Mouse (Mus musculus) urinary bladder, postnatal 36 days (tissue): ENCODE data around the gene Per1.

Experiments used
- DNase-seq, 2 experiments: peaks; one replicate each; pipeline ENCODE4 v3.0.0; 2022; ENCODE audit warnings: low spot score in 2 of 2, mixed read lengths in 1 of 2

The Per1 gene

DNA sequence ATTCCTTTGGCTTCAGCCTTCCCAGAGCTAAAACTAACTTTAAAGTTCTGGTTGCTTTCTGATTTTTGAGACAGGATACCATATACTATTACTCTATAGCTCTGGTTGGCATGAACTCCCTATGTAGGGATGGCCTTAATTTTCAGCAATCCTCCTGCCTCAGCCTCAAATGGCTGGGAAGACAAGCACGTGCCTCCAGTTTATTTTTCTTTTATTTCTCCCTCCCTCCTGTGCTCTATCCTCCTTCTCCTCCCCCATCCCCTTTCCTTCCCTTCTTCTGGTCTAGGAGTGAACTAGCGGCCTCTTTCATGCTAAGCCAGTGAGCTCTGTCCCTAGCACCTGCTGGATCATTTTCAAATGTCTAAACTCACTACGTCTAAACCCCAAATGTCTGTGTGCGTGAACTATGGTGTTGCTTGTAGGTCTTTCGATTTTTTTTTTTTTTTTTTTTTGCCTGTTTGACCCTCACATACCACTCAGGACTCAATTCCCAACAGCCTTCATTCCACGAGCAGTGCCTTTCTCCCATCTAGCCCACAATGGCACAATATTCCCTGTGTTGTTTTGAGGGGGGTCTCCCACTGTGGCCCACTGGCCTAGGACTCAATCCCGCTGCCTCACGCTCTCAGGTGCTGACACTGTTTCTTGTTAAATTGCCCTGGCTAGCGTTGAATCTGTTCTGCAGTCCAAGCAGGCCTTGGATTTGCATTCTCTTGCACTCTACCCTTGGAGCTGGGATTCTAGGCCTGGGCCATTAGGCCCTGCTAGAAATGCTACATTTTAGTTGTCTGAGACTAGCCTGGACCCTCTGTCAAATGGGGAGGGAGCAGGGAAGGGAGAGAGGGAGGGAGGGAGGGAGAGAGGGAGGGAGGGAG lies 30.5 kb upstream of the Per1 start:
- DNase-seq = no peak

DNA sequence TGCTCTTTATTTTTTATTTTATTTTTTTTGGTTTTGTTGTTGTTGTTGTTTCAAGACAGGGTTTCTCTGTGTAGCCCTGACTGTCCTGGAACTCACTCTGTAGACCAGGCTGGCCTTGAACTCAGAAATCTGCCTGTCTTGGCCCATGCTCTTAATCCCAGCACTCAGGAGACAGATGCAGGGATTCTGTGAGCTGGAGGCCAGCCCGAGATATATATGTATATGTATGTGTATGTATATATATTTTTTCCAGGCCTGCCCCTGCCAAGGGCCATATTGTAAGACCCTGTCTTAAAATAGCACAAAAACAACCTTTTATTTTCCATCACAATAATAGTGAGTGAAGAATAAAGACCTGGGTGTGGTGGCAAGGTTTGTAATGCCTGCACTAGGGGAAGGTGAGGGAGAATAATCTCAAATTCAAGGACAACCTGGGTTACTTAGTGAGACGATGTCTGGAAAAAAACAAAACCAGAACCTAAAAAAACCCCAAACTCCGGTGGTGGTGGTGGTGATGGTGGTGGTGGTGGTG lies 29.6 kb upstream of the Per1 start:
- no peak for DNase-seq

DNA sequence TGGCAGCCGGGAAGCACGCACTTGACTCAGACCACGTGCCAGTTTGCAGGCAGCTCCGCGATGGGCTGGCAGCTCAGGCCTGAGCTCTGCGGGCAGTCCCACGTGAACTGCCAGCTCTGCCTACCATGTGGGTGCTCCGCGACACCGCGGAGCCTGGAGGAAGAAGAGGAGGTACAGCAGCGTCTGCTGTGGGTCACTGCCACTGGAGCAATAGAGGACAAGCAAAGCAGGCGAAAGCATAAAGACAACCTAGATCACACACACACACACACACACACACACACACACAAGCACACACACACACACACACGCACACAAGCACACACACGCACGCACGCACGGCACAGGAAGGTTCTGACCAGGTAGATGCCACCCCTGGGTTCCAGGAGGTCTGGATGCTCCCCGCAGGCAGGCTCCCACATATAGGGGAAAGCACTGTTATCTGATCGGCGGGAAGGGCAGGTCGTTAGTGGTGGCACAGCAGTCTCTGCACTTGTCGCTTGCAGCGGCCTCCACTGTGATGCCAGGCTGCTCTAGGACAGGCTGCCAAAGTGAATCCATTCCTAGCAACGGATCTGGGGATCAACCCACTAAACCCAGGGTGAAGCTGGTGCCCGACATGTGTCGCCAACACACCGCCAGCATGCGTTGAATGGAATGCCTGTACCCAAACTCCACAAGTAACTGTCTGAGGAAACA lies 28.7 kb upstream of the Per1 start:
- DNase-seq = no peak

- peak; percentile 83 to 88 for DNase-seq
Measured at GRCm38 (mm10) chr11:69066956-69067355, 28.1 kb upstream of the Per1 start.

GRCm38 (mm10) chr11:69067601-69068000 lies 27.4 kb upstream of the Per1 start:
- peak in 1 of 2 experiments; percentile 35 for DNase-seq

GRCm38 (mm10) chr11:69070093-69070492 lies 24.9 kb upstream of the Per1 start:
- DNase-seq = no peak

DNA sequence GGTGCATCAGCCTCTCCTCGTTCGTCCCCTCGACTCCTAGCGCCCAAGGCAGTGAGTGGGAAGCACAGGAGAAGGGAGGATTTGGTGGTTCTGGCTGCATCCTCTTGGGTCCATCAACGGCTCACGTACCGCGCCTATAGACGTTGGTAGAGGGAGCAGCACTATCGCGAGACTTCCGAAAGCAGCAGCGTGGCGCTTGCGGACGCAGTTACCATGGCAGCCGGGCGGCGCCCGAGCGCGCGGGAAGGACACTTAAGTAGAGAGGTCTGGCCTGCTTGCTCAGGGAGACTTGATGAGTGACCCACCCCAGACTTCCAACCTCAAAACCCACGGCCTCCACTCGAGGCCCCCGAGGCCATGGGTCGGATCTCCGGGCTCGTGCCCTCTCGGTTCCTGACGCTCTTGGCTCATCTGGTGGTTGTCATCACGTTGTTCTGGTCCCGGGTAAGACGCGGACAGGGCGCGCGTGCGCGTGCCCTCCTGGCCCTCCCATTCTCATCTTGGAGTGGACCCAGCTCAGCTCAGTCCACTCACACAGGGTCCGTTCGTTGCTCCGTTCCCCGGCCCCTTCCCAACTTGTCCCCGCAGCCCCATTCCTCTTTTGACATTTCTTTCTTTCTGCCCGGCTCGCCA lies 24.3 kb upstream of the Per1 start, which contains the start of gene Tmem107:
Gene Tmem107 (plus strand): TSS at position 217 of the 633 bp plus-strand sequence.
- peak; percentile 87 to 92 for DNase-seq

DNA sequence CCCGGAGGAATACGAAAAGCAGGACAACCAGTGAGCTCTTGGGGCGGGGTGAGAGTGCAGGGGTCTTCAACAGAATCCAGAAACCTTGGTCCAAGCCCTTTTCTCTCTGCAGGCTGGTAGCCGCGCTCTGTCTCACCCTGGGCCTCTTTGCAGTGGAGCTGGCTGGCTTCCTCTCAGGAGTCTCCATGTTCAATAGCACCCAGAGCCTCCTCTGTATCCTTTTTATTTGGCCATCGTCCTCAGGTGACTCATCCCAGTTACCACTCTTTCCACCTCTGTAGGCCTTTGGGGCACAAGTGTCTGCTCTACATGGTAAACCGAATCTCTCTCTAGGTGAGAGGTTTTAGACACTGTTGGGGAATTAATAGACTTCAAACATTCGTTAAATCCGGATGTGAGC lies 23.8 kb upstream of the Per1 start:
- no peak for DNase-seq

DNA sequence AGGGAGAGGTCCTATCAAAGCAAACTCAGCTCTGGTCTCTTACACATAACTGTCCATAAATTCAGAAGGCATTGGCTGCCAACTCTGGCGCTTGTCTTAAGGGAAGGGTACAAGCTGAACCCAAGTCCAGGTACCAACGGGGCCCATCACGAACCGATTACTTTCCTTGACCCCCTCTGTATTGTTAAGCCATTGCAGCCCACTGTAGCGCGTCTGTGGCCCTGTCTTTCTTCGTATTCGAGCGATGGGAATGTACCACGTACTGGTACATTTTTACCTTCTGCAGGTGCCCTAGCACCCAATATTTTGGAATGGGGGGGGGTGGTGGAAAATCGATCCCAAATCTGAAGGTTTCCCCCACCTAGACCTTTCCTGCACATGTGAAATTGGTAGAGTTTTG lies 22.8 kb upstream of the Per1 start:
- DNase-seq = no peak

- DNase-seq = no peak
Measured at GRCm38 (mm10) chr11:69072666-69073064, 22.4 kb upstream of the Per1 start.

- DNase-seq = peak; percentile 74 to 81
Measured at GRCm38 (mm10) chr11:69073065-69073888, 21.7 kb upstream of the Per1 start.

DNA sequence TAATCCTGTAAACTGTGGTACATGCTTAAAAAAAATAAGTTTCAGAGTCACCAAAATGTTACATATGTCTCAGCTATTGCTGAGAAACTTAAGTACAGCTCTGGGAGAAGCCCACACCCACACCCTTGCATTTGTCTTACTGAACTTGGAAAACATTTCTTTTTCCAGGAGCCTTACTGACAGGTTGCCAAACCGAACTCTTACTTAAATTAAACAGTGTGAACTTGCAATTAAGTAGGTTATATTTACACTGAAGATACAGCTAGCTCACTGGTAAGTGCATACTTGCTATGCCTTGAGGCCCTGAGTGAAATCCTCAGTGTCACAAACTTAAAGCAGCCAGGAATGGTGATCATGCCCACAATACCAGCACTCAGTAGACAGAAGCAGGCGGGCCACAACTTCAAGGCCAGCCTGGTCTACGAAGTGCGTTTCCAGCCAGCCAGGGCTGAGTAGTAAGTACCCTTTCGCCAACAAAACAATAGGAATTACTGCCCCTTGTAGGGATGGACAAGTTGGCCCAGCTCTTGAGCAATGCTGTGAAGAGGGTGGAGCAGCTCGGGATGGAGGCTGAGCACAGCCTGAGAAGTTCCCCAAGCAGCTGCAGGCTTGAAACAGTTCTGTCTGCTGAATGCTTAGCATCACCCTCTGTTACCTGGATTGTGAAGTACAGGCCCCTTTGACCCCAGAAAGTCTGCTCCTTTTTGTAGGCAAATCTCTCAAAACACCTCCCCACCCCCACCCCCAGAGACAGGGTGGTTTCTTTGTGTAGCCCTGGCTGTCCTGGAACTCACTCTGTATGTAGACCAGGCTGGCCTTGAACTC lies 20.9 kb upstream of the Per1 start:
- DNase-seq = no peak

- no peak for DNase-seq
Measured at GRCm38 (mm10) chr11:69074776-69075069, 20.3 kb upstream of the Per1 start.

- no peak for DNase-seq
Measured at GRCm38 (mm10) chr11:69075764-69076479, 19.1 kb upstream of the Per1 start.

DNA sequence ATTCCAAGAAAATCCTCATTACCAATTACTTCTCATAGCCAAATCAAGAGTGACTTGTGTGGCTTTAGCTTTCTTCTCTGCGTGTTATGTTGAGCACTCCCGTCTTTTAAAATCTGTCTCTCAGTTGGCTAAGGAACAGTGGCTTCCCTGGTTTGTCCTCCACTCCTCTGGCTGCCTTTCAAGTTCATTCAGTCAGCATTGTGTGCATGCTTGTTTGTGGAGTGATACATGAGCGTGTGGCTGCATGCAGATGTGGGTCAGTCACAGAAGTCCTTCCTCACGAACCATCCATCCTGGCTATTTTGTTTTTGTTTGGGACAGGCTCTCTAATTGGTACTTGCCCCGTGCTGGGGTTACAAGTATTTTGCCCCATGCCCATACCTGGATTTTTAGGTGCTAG lies 18.4 kb upstream of the Per1 start:
- no peak for DNase-seq

DNA sequence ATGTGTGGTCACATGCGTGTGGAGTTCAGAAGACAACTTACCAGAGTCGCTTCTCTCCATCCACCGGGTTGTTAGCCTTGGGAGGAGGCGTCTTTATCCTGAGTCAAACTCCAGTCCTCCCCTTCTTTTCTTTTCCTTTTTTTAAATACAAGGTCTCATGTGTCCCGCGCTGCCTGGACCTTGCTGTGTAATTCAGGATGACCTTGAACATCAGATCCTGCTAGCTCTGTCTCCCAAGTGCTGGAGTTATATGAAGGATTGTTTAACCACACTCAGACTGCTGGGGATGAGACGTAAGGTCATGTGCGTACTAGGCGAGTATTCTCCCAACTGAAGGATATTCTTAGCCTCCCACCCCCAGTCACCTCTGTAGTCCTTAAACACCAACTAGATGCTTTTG lies 17.7 kb upstream of the Per1 start:
- DNase-seq = no peak

DNA sequence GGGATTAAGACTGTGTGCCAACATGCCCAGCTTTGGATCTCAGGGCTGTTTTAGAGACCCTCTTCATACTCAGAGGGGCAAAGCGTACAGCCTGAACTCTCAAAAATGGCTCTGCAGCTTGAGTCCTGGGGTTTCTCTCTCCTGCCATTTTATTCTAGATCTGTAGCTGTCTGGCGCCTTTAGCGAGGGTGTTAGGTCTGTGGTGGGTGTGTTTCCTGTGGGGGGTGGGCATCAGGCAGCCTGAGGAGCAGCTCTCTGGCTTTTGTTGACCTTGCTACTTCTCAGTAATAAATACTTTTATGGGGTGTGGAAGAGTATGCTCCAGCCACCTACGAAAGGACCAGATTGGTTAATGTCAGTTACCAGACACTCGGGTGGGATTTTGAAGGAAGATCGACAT lies 17.0 kb upstream of the Per1 start:
- no peak for DNase-seq

- no peak for DNase-seq
Measured at GRCm38 (mm10) chr11:69078805-69079438, 16.1 kb upstream of the Per1 start.

GRCm38 (mm10) chr11:69080102-69080854 lies 14.7 kb upstream of the Per1 start:
- no peak for DNase-seq
